Mouse (Mus musculus) small intestine, adult 2 months (tissue): Measurements from ENCODE around the gene Tmem175. TPM values are rescaled to one million over a fixed set of nuclear protein-coding genes. Genes with fewer than 3 reads are reported as not detected.

Source experiments
- H3K27ac ChIP-seq: fragments of 200-500 bp; 2 replicates; pipeline ENCODE4 v1.5.1; 2012; ENCODE audit warnings: low read depth, low read length, control low read depth, inconsistent platforms; ENCODE audit not compliant: insufficient read depth
- H3K27me3 ChIP-seq: fragments of 200-500 bp; 2 replicates; pipeline ENCODE4 v1.6.1; 2012; ENCODE audit warnings: mild to moderate bottlenecking, moderate library complexity, low read length, inconsistent platforms; ENCODE audit not compliant: control insufficient read depth, insufficient read depth
- H3K36me3 ChIP-seq: fragments of 200-500 bp; 2 replicates; pipeline ENCODE4 v1.6.1; 2012; ENCODE audit warnings: mild to moderate bottlenecking, low read length, control low read depth, inconsistent platforms; ENCODE audit not compliant: control insufficient read depth, insufficient read depth
- H3K4me1 ChIP-seq: fragments of 200-500 bp; 2 replicates; pipeline ENCODE4 v1.6.1; 2012; ENCODE audit warnings: low read length, inconsistent platforms, mixed read lengths; ENCODE audit not compliant: control insufficient read depth, insufficient read depth, insufficient read length
- H3K4me3 ChIP-seq: fragments of 200-500 bp; 2 replicates; pipeline ENCODE4 v1.5.1; 2012; ENCODE audit warnings: low read depth, mild to moderate bottlenecking, control low read depth, inconsistent platforms, low read length, moderate library complexity
- CTCF ChIP-seq: fragments of 200-500 bp; IDR thresholded peaks from 2 replicates; pipeline ENCODE4 v1.5.1; 2012; ENCODE audit warnings: low read depth, mild to moderate bottlenecking, control low read depth, inconsistent platforms, low read length, moderate library complexity, mixed read lengths; ENCODE audit not compliant: insufficient replicate concordance, insufficient read length; ENCODE audit errors: extremely low read depth
- POLR2A ChIP-seq: fragments of 200-500 bp; IDR thresholded peaks from 2 replicates; pipeline ENCODE4 v1.6.1; 2012; ENCODE audit warnings: low read depth, mild to moderate bottlenecking, control low read depth, inconsistent platforms, low read length, moderate library complexity
- WGBS: fragments of 180-500 bp; shearing (Covaris S2); methylation state at CpG from one replicate; pipeline ENCODE4 v1.1.7; 2018; 5-methylcytosine and 5-hydroxymethylcytosine counted together
- polyA plus RNA-seq: library from polyadenylated mRNA; depleted of rRNA; stranded (reverse); fragments of >200 nt; gene quantifications from 2 replicates; pipeline ENCODE4 v1.2.3, GENCODE M21; 2012

Gene Tmem175
- polyA plus RNA-seq, 1 experiment: 31.1 TPM

GRCm38 (mm10) chr5:108647311-108647710 lies 17.7 kb downstream of the Tmem175 start:
- no peak overlapping the region for H3K4me3 ChIP-seq
- peaks cover 5% of the 10 kb centered on the region; the same call in 1 of the 2 replicates for H3K4me1 ChIP-seq
- no peak overlapping the region for H3K27ac ChIP-seq
- TF ChIP-seq CTCF: no peak
- H3K27me3 ChIP-seq: no peaks in the 10 kb centered on the region
- H3K36me3 ChIP-seq: peaks cover 63% of the 10 kb centered on the region
- 95% methylated on average over 2 of the region's 2 CpGs for WGBS

- 89% methylated on average over 2 of the region's 2 CpGs for WGBS
- Histone ChIP-seq H3K36me3 (peaks cover 70% of the 10 kb centered on the region), H3K4me1 (peaks cover 5% of the 10 kb centered on the region; the same call in 1 of the 2 replicates), H3K27ac (no peak overlapping the region), H3K27me3 (no peaks in the 10 kb centered on the region), H3K4me3 (no peak overlapping the region)
- TF ChIP-seq CTCF (no peak), POLR2A (no peak)
Observed at GRCm38 (mm10) chr5:108647820-108648465, 18.4 kb downstream of the Tmem175 start.

DNA sequence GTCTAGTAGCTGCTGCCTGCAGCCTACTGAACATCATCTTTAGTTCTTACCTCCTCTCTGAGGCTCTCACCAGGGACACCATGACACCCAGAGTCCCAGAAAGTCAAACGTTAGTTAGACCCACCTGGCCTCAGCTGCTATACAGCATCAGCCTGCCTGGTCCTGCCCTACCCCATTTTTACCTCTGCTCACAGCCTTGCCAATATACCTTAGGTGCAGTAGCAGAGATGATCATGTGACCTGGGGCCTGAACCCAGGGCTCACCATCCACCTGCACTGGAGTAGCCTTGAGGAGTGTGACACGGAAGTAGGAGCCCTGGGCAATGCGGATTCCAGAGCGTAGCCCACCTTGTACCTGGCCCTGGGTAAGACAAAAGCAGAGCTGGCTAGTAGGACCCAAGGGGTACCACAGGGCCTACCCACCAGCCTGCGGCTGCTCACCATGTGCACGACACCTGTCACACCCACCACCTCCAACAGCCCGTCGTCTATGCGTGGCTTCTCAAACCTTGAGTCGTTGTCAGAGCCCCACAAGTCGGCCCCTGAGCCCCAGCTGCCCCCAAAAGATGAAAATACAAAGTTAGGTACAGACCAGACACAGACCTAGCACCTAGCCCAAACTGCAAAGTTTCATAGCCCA lies 19.5 kb downstream of the Tmem175 start:
- 94% methylated on average over 11 of the region's 11 CpGs for WGBS
- Histone ChIP-seq H3K27me3 (no peaks in the 10 kb centered on the region), H3K4me3 (no peak overlapping the region), H3K36me3 (peaks cover 81% of the 10 kb centered on the region), H3K27ac (no peak overlapping the region), H3K4me1 (peaks cover 3% of the 10 kb centered on the region; the same call in 1 of the 2 replicates)
- TF ChIP-seq POLR2A (no peak), CTCF (no peak)

- Histone ChIP-seq H3K27ac (no peak overlapping the region), H3K36me3 (peaks cover 85% of the 10 kb centered on the region), H3K4me3 (no peak overlapping the region), H3K27me3 (no peaks in the 10 kb centered on the region), H3K4me1 (peaks cover 12% of the 10 kb centered on the region; the same call in 1 of the 2 replicates)
- WGBS: 89% methylated on average over 7 of the region's 7 CpGs
- TF ChIP-seq CTCF (no peak), POLR2A (no peak)
Observed at GRCm38 (mm10) chr5:108650341-108650740, 20.8 kb downstream of the Tmem175 start.

GRCm38 (mm10) chr5:108651136-108651720 lies 21.7 kb downstream of the Tmem175 start:
- Histone ChIP-seq H3K36me3 (peaks cover 89% of the 10 kb centered on the region), H3K4me3 (no peak overlapping the region)
- WGBS: 80% methylated on average over 5 of the region's 5 CpGs

DNA sequence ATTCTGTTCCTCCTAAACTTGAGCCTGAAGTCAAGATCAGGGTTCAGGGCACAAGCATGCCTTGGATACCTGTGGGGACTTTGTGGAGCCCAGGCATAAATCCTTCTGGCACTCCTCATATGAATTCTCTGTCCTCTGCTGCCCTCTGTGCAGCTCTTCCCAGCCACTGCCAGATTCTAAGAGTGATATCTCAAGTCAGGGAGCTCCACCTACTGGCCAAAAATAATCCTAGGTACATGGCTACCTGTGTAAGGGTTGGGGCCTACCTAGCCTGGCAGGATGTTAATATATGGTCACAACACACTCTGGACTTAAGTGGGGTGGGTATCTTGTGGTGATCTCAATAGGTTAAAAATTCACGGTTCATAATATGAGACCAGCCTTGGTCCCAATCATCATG lies 22.3 kb downstream of the Tmem175 start:
- no peak overlapping the region for H3K27ac ChIP-seq
- TF ChIP-seq POLR2A (no peak), CTCF (peak; percentile 59; the same call in 1 of the 2 replicates)
- WGBS: 58% methylated on average over 1 of the region's 1 CpGs
- peaks cover 92% of the 10 kb centered on the region for H3K36me3 ChIP-seq
- no peaks in the 10 kb centered on the region for H3K27me3 ChIP-seq
- H3K4me3 ChIP-seq: no peak overlapping the region
- H3K4me1 ChIP-seq: peaks cover 12% of the 10 kb centered on the region; the same call in 1 of the 2 replicates

More at GRCm38 (mm10) chr5:108651136-108651720, 21.7 kb downstream of the Tmem175 start:
- Histone ChIP-seq H3K27me3 (no peaks in the 10 kb centered on the region), H3K27ac (no peak overlapping the region), H3K4me1 (peaks cover 12% of the 10 kb centered on the region; the same call in 1 of the 2 replicates)
- TF ChIP-seq POLR2A (no peak), CTCF (no peak)

- Histone ChIP-seq H3K4me1 (peaks cover 17% of the 10 kb centered on the region; the same call in 1 of the 2 replicates), H3K36me3 (peaks cover 92% of the 10 kb centered on the region), H3K27ac (no peak overlapping the region), H3K4me3 (no peak overlapping the region), H3K27me3 (no peaks in the 10 kb centered on the region)
- TF ChIP-seq CTCF (no peak), POLR2A (no peak)
- WGBS: 95% methylated on average over 6 of the region's 6 CpGs
Observed at GRCm38 (mm10) chr5:108653341-108653740, 23.8 kb downstream of the Tmem175 start.
